Mouse (Mus musculus) hindbrain, embryonic 15.5 days (tissue): ENCODE measurements at regions not wholly inside any gene's neighbourhood (a gene's known extent, or its start where the extent isn't known, plus 50 kb on each side); places are given as distances from the start of the nearest gene placed in this dataset.
"Not testable (repeated sequence)": the region's sequence is repeated elsewhere in the genome, so short reads cannot be mapped to it uniquely, and the experiment has no call there.

Experiments used
- ATAC-seq: fragments of 200-750 bp; cut with Nextera tagmentation; 2 replicates; pipeline ENCODE4 v1.8.0; 2017; ENCODE audit warnings: low read depth, moderate number of reproducible peaks, moderate TSS enrichment; ENCODE audit not compliant: low FRiP score
- H3K27ac ChIP-seq: fragments of 300-500 bp; sonication (generic); replicated peaks from 2 replicates; pipeline ENCODE4 v1.5.1; 2015; ENCODE audit warnings: mild to moderate bottlenecking, inconsistent platforms
- H3K27me3 ChIP-seq: fragments of 300-500 bp; sonication (generic); 2 replicates; pipeline ENCODE4 v1.6.1; 2015; ENCODE audit warnings: control low read depth, inconsistent platforms
- H3K36me3 ChIP-seq: fragments of 300-500 bp; sonication (generic); 2 replicates; pipeline ENCODE4 v1.6.1; 2015; ENCODE audit warnings: control low read depth, inconsistent platforms
- H3K4me1 ChIP-seq: fragments of 300-500 bp; sonication (generic); replicated peaks from 2 replicates; pipeline ENCODE4 v1.6.1; 2015; ENCODE audit warnings: control low read depth, inconsistent platforms
- H3K4me2 ChIP-seq: fragments of 300-500 bp; sonication (generic); 2 replicates; pipeline ENCODE4 v1.6.1; 2015; ENCODE audit warnings: moderate library complexity, mild to moderate bottlenecking, inconsistent platforms
- H3K4me3 ChIP-seq: fragments of 300-500 bp; sonication (generic); 2 replicates; pipeline ENCODE4 v1.5.1; 2015; ENCODE audit warnings: mild to moderate bottlenecking, inconsistent platforms
- H3K9ac ChIP-seq: fragments of 300-500 bp; sonication (generic); 2 replicates; pipeline ENCODE4 v1.6.1; 2015; ENCODE audit warnings: inconsistent platforms
- H3K9me3 ChIP-seq: fragments of 300-500 bp; sonication (generic); 2 replicates; pipeline ENCODE4 v1.6.1; 2016; ENCODE audit warnings: control low read depth, inconsistent platforms
- WGBS: fragments of 180-500 bp; shearing (Covaris S2); methylation state at CpG from one replicate; pipeline ENCODE4 v1.1.7; 2015; 5-methylcytosine and 5-hydroxymethylcytosine counted together

DNA sequence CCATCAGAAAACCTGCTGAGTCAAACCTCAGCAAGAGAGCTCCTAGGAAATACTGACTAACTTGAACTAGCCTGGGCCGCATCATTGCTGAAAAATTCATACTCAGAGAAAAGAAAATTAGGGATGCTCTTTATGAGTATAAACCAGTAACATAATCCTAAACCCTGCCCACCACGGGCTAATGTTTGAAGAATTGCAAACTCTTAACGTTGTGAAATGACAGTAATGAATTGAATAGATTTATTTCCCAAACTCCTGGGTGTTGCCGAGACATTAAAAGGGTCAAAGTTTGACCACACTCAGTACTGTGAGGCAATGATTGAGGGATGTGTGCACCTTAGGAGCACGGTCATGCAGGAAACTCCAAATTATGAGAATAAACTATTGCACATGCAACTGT, 125.3 kb downstream of the Gipc2 start:
- Histone ChIP-seq H3K9me3 (no peaks in the 10 kb centered on the region), H3K27ac (no peak overlapping the region), H3K9ac (no peak overlapping the region), H3K4me2 (no peak overlapping the region), H3K4me3 (no peak overlapping the region), H3K36me3 (no peaks in the 10 kb centered on the region), H3K4me1 (no peaks in the 10 kb centered on the region), H3K27me3 (no peaks in the 10 kb centered on the region)
- ATAC-seq, result no peak
- WGBS, result 92% methylated on average over 5 of the region's 5 CpGs

DNA sequence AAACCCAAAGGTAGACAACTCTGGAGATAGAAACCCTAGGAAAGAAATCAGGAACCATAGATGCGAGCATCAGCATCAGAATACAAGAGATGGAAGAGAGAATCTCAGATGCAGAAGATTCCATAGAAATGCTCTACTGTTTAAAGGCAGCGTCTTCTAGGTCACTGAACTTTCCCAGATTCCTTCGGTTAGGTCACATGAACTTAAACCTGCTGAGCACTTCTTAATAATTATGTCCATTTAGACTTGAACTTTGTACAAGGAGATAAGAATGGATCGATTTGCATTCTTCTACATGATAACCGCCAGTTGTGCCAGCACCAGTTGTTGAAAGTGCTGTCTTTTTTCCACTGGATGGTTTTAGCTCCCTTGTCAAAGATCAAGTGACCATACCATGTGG, 129.2 kb downstream of the Gipc2 start:
- H3K36me3 ChIP-seq, H3K27ac ChIP-seq, H3K9me3 ChIP-seq, H3K4me3 ChIP-seq, H3K27me3 ChIP-seq, H3K4me1 ChIP-seq, H3K4me2 ChIP-seq, ATAC-seq, H3K9ac ChIP-seq: not testable (repeated sequence)
- WGBS, result 89% methylated on average over 5 of the region's 5 CpGs

DNA sequence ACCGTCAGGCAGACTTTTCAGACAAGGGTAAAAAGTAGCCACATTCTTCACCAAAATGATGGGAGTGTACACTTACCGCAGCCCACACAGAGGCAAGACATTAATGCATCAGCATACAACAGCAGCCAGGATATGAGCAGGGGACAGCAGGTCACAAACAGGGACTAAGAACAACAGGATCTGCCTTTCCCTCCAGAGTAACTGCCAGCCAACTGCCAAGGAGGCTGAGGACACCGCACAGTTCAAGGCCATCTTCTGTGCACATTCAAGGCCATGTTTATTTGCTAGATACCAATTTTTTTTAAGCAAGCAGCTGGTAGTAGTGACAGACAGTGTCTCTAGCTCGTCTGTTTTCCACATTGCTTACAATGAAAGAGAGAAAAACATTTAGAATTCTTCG, 130.6 kb downstream of the Gipc2 start:
- no peaks in the 10 kb centered on the region for H3K36me3 ChIP-seq
- H3K9ac ChIP-seq, result no peak overlapping the region
- H3K4me1 ChIP-seq, result no peaks in the 10 kb centered on the region
- WGBS, result 81% methylated on average over 5 of the region's 5 CpGs
- H3K4me3 ChIP-seq, result no peak overlapping the region
- ATAC-seq, result no peak
- no peak overlapping the region for H3K27ac ChIP-seq
- no peaks in the 10 kb centered on the region for H3K9me3 ChIP-seq
- H3K4me2 ChIP-seq, result no peak overlapping the region
- H3K27me3 ChIP-seq, result no peaks in the 10 kb centered on the region

DNA sequence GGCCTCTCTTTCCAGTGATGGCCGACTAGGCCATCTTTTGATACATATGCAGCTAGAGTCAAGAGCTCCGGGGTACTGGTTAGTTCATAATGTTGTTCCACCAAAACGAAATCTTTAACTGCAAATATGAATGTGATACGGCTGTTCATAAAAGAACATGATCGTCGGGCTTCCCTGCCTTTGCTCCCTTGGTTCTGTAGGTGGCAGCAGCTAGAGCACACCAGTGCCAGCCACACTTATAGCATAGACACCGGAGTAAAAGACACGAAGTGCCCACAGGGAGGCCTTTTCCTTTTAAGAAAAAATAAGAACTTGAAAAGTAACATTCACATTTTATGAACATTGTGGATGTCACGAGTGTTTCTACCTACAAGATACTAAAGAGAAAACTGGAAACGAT, 131.3 kb downstream of the Gipc2 start:
- WGBS, result 84% methylated on average over 10 of the region's 10 CpGs
- no peaks in the 10 kb centered on the region for H3K27me3 ChIP-seq
- no peak overlapping the region for H3K4me2 ChIP-seq
- H3K36me3 ChIP-seq, result no peaks in the 10 kb centered on the region
- ATAC-seq, result no peak
- no peak overlapping the region for H3K27ac ChIP-seq
- no peak overlapping the region for H3K9ac ChIP-seq
- H3K9me3 ChIP-seq, result no peaks in the 10 kb centered on the region
- H3K4me1 ChIP-seq, result no peaks in the 10 kb centered on the region
- H3K4me3 ChIP-seq, result no peak overlapping the region

DNA sequence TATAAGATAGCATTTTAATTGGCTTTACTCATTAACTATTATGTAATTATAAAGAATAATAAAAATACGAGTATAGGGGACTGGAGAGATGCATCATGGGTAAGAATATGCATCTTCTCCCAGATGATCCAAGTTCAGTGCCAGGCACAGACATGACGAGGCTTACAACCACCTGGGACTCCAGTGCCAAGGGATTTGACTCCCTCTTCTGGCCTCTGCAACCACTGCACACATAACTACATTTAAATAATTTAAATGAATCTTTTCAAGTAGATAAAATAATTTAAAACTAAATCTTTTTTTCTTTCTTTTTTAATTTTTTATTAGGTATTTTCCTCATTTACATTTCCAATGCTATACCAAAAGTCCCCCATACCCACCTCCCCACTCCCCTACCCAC, 131.8 kb downstream of the Gipc2 start:
- ATAC-seq, result no peak
- Histone ChIP-seq H3K9me3 (no peaks in the 10 kb centered on the region), H3K27ac (no peak overlapping the region), H3K4me1 (no peaks in the 10 kb centered on the region), H3K36me3 (no peaks in the 10 kb centered on the region), H3K9ac (no peak overlapping the region), H3K4me2 (no peak overlapping the region), H3K27me3 (no peaks in the 10 kb centered on the region), H3K4me3 (no peak overlapping the region)
- 71% methylated on average over 2 of the region's 2 CpGs for WGBS

DNA sequence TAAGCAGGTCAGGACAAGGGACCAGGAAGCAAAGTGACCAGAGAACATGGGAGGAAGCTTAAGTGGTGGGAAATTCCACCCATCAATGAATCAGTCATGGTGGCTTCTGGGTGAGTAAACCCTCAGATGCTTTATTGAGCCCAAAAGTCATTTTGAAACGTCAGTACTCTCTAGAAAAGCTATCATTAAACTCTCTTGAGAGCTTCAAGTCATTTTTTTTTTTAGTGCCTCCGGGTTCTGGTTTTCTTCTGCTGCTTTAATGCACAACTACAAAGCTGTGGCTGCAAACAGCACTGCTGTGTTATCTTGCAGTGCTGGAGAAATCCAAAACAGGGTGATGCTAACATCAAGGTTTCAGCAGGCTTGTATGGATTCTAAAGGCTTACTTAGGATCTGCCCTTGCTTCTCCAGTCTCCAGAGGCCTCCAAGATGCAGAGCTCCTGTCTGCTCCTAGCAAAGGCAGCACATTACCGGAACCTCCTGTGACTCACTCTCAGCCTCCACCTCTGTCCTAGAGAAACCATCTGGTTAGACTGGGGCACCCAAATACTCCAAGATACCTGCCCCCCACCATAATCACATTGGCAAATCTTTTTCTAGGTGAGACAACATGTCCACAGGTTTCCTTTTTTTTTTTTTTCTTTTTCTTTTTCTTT, 133.2 kb downstream of the Gipc2 start:
- ATAC-seq, result no peak
- no peak overlapping the region for H3K27ac ChIP-seq
- no peaks in the 10 kb centered on the region for H3K36me3 ChIP-seq
- H3K9ac ChIP-seq, result no peak overlapping the region
- no peak overlapping the region for H3K4me3 ChIP-seq
- WGBS, result 67% methylated on average over 3 of the region's 3 CpGs
- H3K4me2 ChIP-seq, result no peak overlapping the region
- no peaks in the 10 kb centered on the region for H3K9me3 ChIP-seq
- H3K27me3 ChIP-seq, result no peaks in the 10 kb centered on the region
- H3K4me1 ChIP-seq, result no peaks in the 10 kb centered on the region

DNA sequence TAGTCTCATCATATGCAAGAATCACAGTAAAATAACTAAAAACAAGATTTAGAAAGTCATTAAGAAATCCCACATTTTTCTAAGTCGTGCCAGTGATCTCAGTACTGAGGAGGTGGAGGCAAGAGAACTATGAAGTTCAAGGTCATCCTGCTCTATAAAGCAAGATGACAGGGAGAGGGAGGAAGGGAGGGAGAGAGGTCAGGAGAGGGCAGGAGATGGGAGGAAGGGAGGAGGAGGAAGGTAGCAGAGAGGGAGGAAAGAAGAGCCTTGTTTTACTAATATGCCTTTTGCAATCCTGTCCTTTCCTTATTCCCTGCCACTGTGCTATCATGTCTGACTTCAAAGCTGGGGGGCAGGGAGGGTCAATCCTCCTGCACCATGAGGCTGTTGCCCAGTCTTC, 137.3 kb downstream of the Gipc2 start:
- H3K9me3 ChIP-seq, result no peaks in the 10 kb centered on the region
- H3K4me1 ChIP-seq, result no peaks in the 10 kb centered on the region
- H3K36me3 ChIP-seq, result no peaks in the 10 kb centered on the region
- H3K9ac ChIP-seq, result no peak overlapping the region
- H3K27me3 ChIP-seq, result no peaks in the 10 kb centered on the region
- no peak overlapping the region for H3K4me3 ChIP-seq
- no peak overlapping the region for H3K4me2 ChIP-seq
- no peak overlapping the region for H3K27ac ChIP-seq
- ATAC-seq, result no peak
- WGBS, result 73% methylated on average over 1 of the region's 1 CpGs

DNA sequence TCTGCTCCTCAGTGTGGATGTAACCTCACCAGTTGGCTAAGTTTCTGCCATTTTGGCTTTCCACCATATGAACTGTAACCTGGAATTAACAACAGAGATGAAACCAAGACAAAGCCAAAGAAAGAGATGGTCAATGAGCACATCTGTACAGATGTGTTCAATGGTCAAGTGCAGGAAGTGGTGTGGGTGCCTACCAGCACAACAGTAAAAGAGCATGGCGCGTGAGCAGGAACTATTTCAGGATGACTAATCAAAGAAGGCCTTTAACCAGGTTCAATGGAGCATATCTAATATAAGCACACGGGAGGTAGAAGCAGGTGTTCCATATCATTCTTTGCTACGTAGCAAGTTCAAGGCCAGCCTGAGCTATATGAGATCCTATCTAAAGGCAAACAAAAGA, 140.0 kb downstream of the Gipc2 start:
- Histone ChIP-seq H3K27me3 (no peaks in the 10 kb centered on the region), H3K27ac (no peak overlapping the region), H3K4me2 (no peak overlapping the region), H3K4me3 (no peak overlapping the region), H3K4me1 (no peaks in the 10 kb centered on the region), H3K9ac (no peak overlapping the region), H3K36me3 (no peaks in the 10 kb centered on the region), H3K9me3 (no peaks in the 10 kb centered on the region)
- WGBS, result 91% methylated on average over 4 of the region's 4 CpGs
- no peak for ATAC-seq

DNA sequence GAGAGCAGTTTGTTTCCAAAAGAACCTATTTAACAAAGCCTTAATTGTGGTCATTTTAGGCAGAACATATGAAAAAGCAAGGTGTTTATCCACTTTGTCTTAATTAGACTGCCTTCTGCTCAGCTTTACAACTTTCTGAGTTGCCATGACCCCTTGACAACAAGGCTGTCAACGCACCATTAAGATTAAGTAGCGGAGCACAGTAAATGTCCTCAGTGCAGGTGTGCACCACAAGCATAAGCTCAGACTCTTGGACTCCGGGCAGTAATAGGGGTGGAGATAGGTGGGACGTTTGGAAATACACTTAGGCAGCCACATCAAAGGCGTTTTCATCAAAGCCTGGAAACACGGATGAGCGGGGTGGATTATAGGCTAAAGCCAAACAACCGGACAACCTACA, 140.9 kb downstream of the Gipc2 start:
- Histone ChIP-seq H3K4me3 (no peak overlapping the region), H3K36me3 (no peaks in the 10 kb centered on the region), H3K27ac (no peak overlapping the region), H3K4me2 (no peak overlapping the region), H3K4me1 (no peaks in the 10 kb centered on the region), H3K9me3 (no peaks in the 10 kb centered on the region), H3K27me3 (no peaks in the 10 kb centered on the region), H3K9ac (no peak overlapping the region)
- no peak for ATAC-seq
- 92% methylated on average over 8 of the region's 8 CpGs for WGBS

DNA sequence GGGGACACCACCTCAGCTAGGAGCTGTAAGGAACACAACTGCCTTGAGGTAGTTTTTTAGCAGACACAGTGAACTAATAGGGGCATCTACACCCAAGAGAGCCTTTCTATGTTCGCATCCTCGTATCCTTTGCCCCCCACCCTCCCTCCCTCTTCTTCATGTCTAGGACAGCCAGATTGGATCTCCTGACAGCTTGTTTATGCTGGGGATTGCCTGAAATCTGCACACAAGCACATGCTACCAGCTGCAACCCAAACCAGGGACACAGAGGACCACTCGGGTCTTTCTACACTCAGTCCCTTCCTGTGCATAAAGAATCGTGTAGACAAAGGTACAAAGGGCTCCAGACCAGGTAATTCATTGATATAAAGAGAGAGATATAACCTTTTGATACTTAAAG, 159.3 kb downstream of the Gipc2 start:
- Histone ChIP-seq H3K4me1 (no peaks in the 10 kb centered on the region), H3K27me3 (no peaks in the 10 kb centered on the region), H3K9me3 (no peaks in the 10 kb centered on the region), H3K4me3 (no peak overlapping the region), H3K9ac (no peak overlapping the region), H3K27ac (no peak overlapping the region), H3K4me2 (no peak overlapping the region), H3K36me3 (no peaks in the 10 kb centered on the region)
- ATAC-seq, result no peak
- 83% methylated on average over 4 of the region's 4 CpGs for WGBS

DNA sequence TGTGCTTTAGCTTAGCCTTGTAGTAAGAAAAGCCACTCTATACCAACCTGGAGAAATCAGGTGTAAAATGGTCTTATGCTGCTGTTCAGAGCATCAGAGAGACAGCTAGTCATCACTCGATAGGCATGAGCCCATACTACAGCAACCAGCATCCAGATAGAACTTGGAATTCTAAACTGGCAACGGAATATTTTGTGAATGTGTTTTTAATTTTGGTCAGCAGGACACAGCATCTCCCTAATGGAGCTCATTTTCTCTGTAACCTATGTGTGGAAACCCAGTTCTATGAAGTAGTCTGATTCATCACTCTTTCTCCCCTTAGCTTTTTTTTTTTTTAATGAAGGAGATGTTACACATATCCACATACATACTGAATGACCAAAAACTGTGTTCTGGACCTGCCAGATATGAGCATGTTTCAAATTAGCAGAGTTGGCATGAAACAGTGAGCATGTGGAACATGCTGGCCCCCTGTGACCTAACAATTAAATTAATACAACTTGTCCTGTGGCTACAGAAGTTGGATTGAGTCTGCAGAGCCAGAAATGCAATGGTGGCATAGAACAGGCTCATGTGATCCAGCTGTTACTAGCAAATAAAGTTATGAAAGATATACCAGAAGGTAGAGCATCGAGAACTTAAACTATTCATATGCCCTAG, 160.5 kb downstream of the Gipc2 start:
- WGBS, result 88% methylated on average over 3 of the region's 3 CpGs
- no peaks in the 10 kb centered on the region for H3K4me1 ChIP-seq
- H3K4me3 ChIP-seq, result no peak overlapping the region
- no peaks in the 10 kb centered on the region for H3K27me3 ChIP-seq
- no peaks in the 10 kb centered on the region for H3K9me3 ChIP-seq
- ATAC-seq, result no peak
- no peaks in the 10 kb centered on the region for H3K36me3 ChIP-seq
- no peak overlapping the region for H3K27ac ChIP-seq
- no peak overlapping the region for H3K9ac ChIP-seq
- H3K4me2 ChIP-seq, result no peak overlapping the region

DNA sequence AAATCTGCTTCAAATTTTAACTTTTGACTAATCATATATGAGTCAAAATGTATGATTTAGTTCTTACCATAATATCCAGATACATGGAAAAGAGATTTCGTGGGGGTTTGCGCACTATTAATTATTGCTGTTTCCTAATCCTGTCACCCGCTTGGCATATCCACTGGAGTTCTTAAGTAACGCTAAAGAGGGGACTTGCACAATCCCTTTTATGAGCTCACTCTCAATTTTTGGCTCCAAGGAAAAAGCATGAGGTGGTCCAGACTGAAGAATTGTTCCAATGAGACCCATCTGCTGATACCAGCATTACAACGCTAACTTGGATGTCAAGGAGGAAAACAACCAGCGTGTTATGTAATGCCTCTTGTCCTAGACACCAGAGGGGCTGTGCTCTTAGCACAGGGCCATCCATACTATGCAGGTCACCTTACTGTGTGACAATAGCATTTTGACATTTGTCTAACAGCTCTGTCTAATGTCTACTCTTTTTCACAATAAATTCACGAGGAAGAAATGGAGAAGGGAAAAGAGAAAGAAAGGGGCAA, 161.5 kb downstream of the Gipc2 start:
- 91% methylated on average over 7 of the region's 7 CpGs for WGBS
- no peak overlapping the region for H3K4me2 ChIP-seq
- H3K9ac ChIP-seq, result no peak overlapping the region
- H3K4me1 ChIP-seq, result no peaks in the 10 kb centered on the region
- ATAC-seq, result no peak
- H3K27ac ChIP-seq, result no peak overlapping the region
- H3K36me3 ChIP-seq, result no peaks in the 10 kb centered on the region
- no peaks in the 10 kb centered on the region for H3K27me3 ChIP-seq
- H3K9me3 ChIP-seq, result no peaks in the 10 kb centered on the region
- H3K4me3 ChIP-seq, result no peak overlapping the region
